Mouse (Mus musculus) kidney, postnatal 14 days (tissue): ENCODE data around the gene Kdm8.
"Not testable (repeated sequence)": the region's sequence is repeated elsewhere in the genome, so short reads cannot be mapped to it uniquely, and the experiment has no call there.

Experiments used
- DNase-seq: peaks from one replicate; pipeline ENCODE4 v3.0.0; 2022; ENCODE audit warnings: mixed read lengths

Kdm8 gene

GRCm38 (mm10) chr7:125444464-125445401 is at the start of gene Kdm8:
Gene Kdm8 (plus strand): TSS chr7:125444676.
- peak; percentile 96 for DNase-seq

- peak; percentile 24 for DNase-seq
These were observed 46.4 kb upstream of the Kdm8 start for GRCm38 (mm10) chr7:125398116-125398515.

GRCm38 (mm10) chr7:125398687-125399086 is 45.8 kb upstream of the Kdm8 start:
- peak; percentile 43 for DNase-seq

- no peak for DNase-seq
These were observed 37.3 kb upstream of the Kdm8 start for GRCm38 (mm10) chr7:125407136-125407535.

GRCm38 (mm10) chr7:125415087-125415486 is 29.4 kb upstream of the Kdm8 start:
- no peak for DNase-seq

GRCm38 (mm10) chr7:125415776-125416175 is 28.7 kb upstream of the Kdm8 start:
- DNase-seq = no peak

- DNase-seq = no peak
These were observed 27.7 kb upstream of the Kdm8 start for GRCm38 (mm10) chr7:125416762-125417161.

- DNase-seq = no peak
These were observed 26.1 kb upstream of the Kdm8 start for GRCm38 (mm10) chr7:125418413-125418812.

GRCm38 (mm10) chr7:125420190-125420589 is 24.3 kb upstream of the Kdm8 start:
- DNase-seq = peak; percentile 12

GRCm38 (mm10) chr7:125421911-125422310 is 22.6 kb upstream of the Kdm8 start:
- no peak for DNase-seq

- DNase-seq = no peak
These were observed 21.4 kb upstream of the Kdm8 start for GRCm38 (mm10) chr7:125423056-125423455.

- no peak for DNase-seq
These were observed 16.9 kb upstream of the Kdm8 start for GRCm38 (mm10) chr7:125427492-125428090.

- no peak for DNase-seq
These were observed 16.1 kb upstream of the Kdm8 start for GRCm38 (mm10) chr7:125428381-125428780.

- not testable (repeated sequence) for DNase-seq
These were observed 15.5 kb upstream of the Kdm8 start for GRCm38 (mm10) chr7:125428816-125429500.

GRCm38 (mm10) chr7:125430170-125430842 is 14.2 kb upstream of the Kdm8 start:
- DNase-seq = no peak

- DNase-seq = no peak
These were observed 10.6 kb upstream of the Kdm8 start for GRCm38 (mm10) chr7:125433874-125434273.

- DNase-seq = no peak
These were observed 9.7 kb upstream of the Kdm8 start for GRCm38 (mm10) chr7:125434666-125435290.

GRCm38 (mm10) chr7:125442323-125442722 is 2.2 kb upstream of the Kdm8 start:
- no peak for DNase-seq

- no peak for DNase-seq
These were observed 406 bp upstream of the Kdm8 start for GRCm38 (mm10) chr7:125444076-125444463.

- no peak for DNase-seq
These were observed 6.2 kb downstream of the Kdm8 start for GRCm38 (mm10) chr7:125450678-125451077.

GRCm38 (mm10) chr7:125451078-125451477 is 6.6 kb downstream of the Kdm8 start:
- no peak for DNase-seq

- no peak for DNase-seq
These were observed 9.2 kb downstream of the Kdm8 start for GRCm38 (mm10) chr7:125453671-125454070.
